Mouse (Mus musculus) spleen, embryonic (tissue): ENCODE results near the gene Unc79.

ENCODE experiments used
- CTCF ChIA-PET: fragments of 350-600 bp; sonication (Branson Sonifier 250); formaldehyde crosslinking; loops from one replicate; lab custom pipeline; 2022; lab: Charles Lee

Gene Unc79

GRCm38 (mm10) chr12:103123861-103124260 is 175.2 kb downstream of the Unc79 start:
- CTCF ChIA-PET = no interaction called here

DNA sequence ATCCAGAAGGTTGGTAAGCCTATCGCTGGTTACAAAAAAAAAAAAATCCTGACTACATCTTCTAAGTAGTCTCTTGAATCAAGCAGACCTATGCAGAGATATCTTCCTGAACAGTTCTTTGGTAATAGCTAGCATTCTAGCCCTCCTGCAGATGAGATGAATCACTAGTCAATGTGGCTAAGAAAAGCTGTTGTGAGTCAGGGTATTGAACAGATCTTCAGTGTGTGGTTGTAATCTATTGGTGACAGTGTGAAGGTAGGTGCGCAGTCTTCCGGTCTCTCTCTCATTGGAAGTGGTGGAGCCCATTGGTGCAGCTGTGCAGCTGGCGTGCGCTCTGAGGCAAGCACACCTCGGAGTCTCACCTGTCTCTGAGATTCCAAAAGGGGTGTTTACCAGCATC is 180.3 kb downstream of the Unc79 start:
- CTCF ChIA-PET = no interaction called here

GRCm38 (mm10) chr12:103129395-103130248 is 181.0 kb downstream of the Unc79 start:
- CTCF ChIA-PET = no interaction called here

GRCm38 (mm10) chr12:103131419-103131818 is 182.8 kb downstream of the Unc79 start:
- CTCF ChIA-PET = no interaction called here

- CTCF ChIA-PET = interaction anchor here (0.7 kb wide), 3 partner anchors 157 to 247 kb away, joined by 4 to 5 read pairs (median 4); no protein-coding TSS in a partner anchor
These were observed 193.9 kb downstream of the Unc79 start for GRCm38 (mm10) chr12:103142550-103143010.

- CTCF ChIA-PET = interaction anchor here (0.6 to 0.9 kb wide), 4 partner anchors 19 to 1844 kb away, joined by 3 to 4 read pairs (median 4); partner anchors contain the start of gene Ddx24
These were observed 195.3 kb downstream of the Unc79 start for GRCm38 (mm10) chr12:103143798-103144565.

DNA sequence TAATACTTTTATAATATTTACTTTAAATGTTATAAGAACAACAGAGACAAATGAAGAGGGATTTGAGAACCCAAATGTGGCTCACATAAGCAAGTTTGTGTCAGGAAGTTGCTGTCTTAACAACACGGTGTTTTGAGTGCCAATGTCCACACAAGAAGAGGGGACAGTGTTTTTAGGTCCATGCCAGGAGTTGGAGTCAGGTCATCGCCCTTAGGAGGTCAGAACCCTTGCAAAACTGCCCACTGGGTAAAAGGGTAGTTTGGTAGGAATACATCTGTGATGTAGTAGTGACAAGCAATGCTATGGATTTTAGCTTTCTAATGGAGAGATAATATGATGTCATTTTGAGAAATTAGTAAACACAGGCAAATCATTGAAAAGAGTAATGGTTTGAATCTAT is 201.6 kb downstream of the Unc79 start:
- CTCF ChIA-PET = no interaction called here

- CTCF ChIA-PET = no interaction called here
These were observed 206.3 kb downstream of the Unc79 start for GRCm38 (mm10) chr12:103154927-103155326.

DNA sequence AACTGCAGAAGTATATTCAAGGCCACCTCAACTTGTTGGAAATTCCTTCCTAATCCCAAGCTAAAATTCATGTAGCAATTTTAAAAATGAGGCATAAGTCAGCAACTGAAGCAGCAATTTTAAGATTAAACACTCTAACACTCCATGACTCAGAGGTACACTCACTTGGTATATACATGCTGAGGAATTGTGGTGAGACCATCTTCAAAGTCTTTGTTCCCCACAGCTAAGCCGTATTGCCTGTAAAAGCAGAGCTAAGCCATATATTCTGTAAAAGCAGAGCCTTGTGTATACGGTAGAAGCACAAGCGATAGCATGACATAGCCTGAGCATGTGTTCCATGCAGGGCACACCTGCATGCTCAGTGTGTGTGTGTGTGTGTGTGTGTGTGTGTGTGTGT is 206.7 kb downstream of the Unc79 start:
- CTCF ChIA-PET = no interaction called here

GRCm38 (mm10) chr12:103157129-103157910 is 208.7 kb downstream of the Unc79 start:
- CTCF ChIA-PET = interaction anchor here (0.6 kb wide), 1 partner anchor 25 kb away, joined by 5 read pairs; no protein-coding TSS in a partner anchor

DNA sequence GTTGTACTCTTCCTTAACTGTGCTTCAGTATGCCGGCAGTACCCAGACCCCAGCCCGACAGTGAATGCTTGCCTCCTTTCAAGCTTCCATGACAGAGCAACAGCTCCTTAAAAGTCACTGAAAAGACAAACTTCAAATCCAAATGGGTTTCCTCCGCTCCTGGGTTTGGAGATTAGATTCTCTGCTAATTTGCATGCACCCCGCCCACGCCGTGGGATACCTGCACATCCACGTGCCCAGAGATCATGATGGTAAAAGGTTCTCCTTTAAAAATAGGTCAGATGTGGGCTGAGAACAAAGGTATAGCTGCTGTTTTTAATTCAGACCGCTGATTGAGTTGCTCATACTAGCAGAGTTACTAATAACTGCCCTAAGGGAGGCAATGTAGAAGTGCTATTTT is 210.4 kb downstream of the Unc79 start:
- CTCF ChIA-PET = no interaction called here

DNA sequence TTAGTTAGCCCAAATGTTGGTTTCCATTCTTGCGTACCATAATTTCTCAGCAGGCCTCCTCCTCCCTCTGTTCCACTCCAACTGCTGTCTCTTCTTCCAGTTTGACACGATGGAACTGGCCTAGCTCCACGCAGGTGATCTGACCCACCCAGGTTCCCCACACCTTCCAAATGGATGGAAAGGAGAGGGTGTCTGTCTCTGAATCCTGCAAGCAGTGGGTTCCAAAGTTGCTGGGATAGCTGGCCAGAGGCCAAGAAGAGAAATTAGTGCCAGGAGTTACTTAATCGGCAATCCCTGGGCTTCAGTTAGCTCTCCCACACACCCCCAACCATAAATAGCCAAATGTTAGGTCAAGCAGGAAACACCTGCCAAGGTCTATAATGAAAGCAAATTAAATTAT is 212.1 kb downstream of the Unc79 start:
- CTCF ChIA-PET = no interaction called here

DNA sequence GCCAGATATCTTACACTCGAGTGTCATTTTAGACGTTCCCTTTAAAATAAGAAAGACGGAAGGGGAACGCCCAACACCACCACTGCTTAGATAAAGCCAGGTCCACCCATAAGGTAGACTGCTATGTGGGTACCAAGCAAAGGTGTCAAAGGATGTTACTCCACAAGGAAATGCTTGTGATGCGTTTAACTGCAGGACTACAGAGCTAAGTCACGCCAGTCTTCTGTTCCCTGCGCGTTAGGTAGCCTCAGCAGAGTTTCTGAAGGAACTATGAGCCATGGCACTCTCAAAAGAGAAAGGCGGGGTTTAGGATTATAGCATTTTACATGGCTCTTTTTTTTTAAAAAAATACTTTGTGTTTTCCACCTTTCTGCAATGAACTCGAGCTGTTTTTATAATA is 214.9 kb downstream of the Unc79 start:
- CTCF ChIA-PET = no interaction called here

GRCm38 (mm10) chr12:103164101-103165030 is 215.7 kb downstream of the Unc79 start:
- CTCF ChIA-PET = no interaction called here

DNA sequence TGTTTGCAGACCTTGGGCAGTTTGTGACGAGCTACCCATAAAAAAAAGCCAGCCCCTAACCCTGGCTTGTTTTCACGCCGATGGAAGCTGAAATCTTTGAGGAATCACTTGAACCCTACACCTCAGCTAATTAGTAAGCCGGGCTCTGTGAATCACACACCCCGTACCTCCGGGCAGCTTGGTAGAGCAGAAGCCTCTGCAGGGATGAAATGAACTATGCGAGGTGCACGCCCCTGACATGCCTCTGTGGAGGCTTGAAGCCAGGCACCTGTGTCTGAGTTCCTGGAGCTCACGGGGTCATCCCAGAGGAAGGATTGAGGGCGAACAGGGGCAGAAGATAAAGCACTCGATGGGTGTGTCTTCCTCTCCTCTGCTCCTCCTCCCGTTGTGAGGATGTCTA is 220.2 kb downstream of the Unc79 start:
- CTCF ChIA-PET = no interaction called here

DNA sequence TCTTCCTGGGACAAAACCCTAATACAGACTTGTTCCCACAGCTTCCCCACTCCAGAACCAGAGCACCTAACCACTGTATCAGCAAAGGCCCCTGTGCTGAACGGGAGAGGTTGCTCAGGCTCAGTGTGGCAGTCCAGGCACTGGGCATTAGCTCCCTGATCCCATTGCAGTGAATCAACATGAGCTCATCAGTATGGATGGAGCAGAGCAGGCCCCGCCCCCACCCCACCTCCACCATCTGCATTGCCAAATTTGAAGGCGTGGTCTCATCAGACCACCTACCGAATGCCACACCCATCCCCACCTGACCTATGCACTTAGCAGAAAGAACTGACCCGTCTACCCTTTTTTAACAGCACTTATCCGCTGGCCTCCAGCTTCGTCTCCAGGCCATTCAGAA is 234.4 kb downstream of the Unc79 start:
- CTCF ChIA-PET = no interaction called here

- CTCF ChIA-PET = no interaction called here
These were observed 238.4 kb downstream of the Unc79 start for GRCm38 (mm10) chr12:103187020-103187419.

GRCm38 (mm10) chr12:103188223-103188622 is 239.6 kb downstream of the Unc79 start:
- CTCF ChIA-PET = no interaction called here

GRCm38 (mm10) chr12:103189771-103190170 is 241.1 kb downstream of the Unc79 start:
- CTCF ChIA-PET = no interaction called here

- CTCF ChIA-PET = no interaction called here
These were observed 244.3 kb downstream of the Unc79 start for GRCm38 (mm10) chr12:103192996-103193395.
